Mouse (Mus musculus) limb, embryonic 11.5 days (tissue): ENCODE measurements at regions not wholly inside any gene's neighbourhood (a gene's known extent, or its start where the extent isn't known, plus 50 kb on each side); places are given as distances from the start of the nearest gene placed in this dataset.

Experiments used
- ATAC-seq: fragments of 200-750 bp; cut with Nextera tagmentation; 2 replicates; pipeline ENCODE4 v1.8.0; 2017; ENCODE audit warnings: low read depth; ENCODE audit not compliant: insufficient number of reproducible peaks, low FRiP score, low TSS enrichment
- DNase-seq: peaks from one replicate; pipeline ENCODE4 v3.0.0-alpha.2; 2015; ENCODE audit warnings: low spot score
- H3K27ac ChIP-seq: fragments of 300-500 bp; sonication (generic); replicated peaks from 2 replicates; pipeline ENCODE4 v1.5.1; 2014; ENCODE audit warnings: low read depth, mild to moderate bottlenecking, low read length
- H3K27me3 ChIP-seq: fragments of 300-500 bp; sonication (generic); 2 replicates; pipeline ENCODE4 v1.6.1; 2014; ENCODE audit warnings: mild to moderate bottlenecking, low read length, mixed read lengths; ENCODE audit not compliant: control insufficient read depth, insufficient read depth
- H3K36me3 ChIP-seq: fragments of 300-500 bp; sonication (generic); 2 replicates; pipeline ENCODE4 v1.6.1; 2014; ENCODE audit warnings: mild to moderate bottlenecking, low read length, moderate library complexity, mixed read lengths; ENCODE audit not compliant: control insufficient read depth, insufficient read depth
- H3K4me1 ChIP-seq: fragments of 300-500 bp; sonication (generic); 2 replicates; pipeline ENCODE4 v1.6.1; 2014; ENCODE audit warnings: low read length, mixed read lengths; ENCODE audit not compliant: control insufficient read depth, insufficient read depth
- H3K4me2 ChIP-seq: fragments of 300-500 bp; sonication (generic); 2 replicates; pipeline ENCODE4 v1.6.1; 2014; ENCODE audit warnings: low read depth, mild to moderate bottlenecking, moderate library complexity; ENCODE audit not compliant: severe bottlenecking
- H3K4me3 ChIP-seq: fragments of 300-500 bp; sonication (generic); 2 replicates; pipeline ENCODE4 v1.5.1; 2014; ENCODE audit warnings: low read depth, low read length
- H3K9ac ChIP-seq: fragments of 300-500 bp; sonication (generic); 2 replicates; pipeline ENCODE4 v1.6.1; 2014; ENCODE audit warnings: mild to moderate bottlenecking, low read length
- H3K9me3 ChIP-seq: fragments of 300-500 bp; sonication (generic); 2 replicates; pipeline ENCODE4 v1.6.1; 2016; ENCODE audit warnings: low read length; ENCODE audit not compliant: control insufficient read depth
- WGBS: fragments of 180-500 bp; shearing (Covaris S2); extraction: QIAGEN DNeasy Blood & Tissue Kit; methylation state at CpG from one replicate; pipeline ENCODE4 v1.1.7; 2014; 5-methylcytosine and 5-hydroxymethylcytosine counted together

DNA sequence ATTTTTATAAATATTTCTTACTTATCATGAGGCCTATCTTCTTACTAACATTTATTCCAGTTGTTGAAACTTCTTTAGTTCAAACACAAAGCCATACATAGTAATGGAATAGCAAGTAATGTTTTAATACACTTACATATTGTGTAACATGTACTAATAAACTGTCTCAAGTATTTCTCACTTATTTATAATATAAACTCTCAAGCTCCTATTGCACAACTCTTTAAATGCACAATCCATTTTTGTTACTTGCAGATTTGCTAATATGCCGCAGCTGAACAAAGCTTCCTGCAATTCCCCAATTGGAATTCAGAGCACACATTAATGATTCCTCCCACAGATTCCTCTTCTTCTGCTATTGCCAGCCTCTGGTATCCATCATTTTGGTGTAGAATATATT lies 749.2 kb downstream of the Rfpl4b start:
- no peak overlapping the region for H3K27ac ChIP-seq
- ATAC-seq (no peak), DNase-seq (no peak)
- H3K9ac ChIP-seq = no peak overlapping the region
- no peaks in the 10 kb centered on the region for H3K27me3 ChIP-seq
- no peaks in the 10 kb centered on the region for H3K4me1 ChIP-seq
- H3K4me2 ChIP-seq = no peak overlapping the region
- no peaks in the 10 kb centered on the region for H3K9me3 ChIP-seq
- no peaks in the 10 kb centered on the region for H3K36me3 ChIP-seq
- WGBS = 93% methylated on average over 1 of the region's 1 CpGs
- no peak overlapping the region for H3K4me3 ChIP-seq

- DNase-seq = no peak
- no peak overlapping the region for H3K9ac ChIP-seq
- H3K36me3 ChIP-seq = no peaks in the 10 kb centered on the region
- H3K27ac ChIP-seq = no peak overlapping the region
- no peak for ATAC-seq
- no peak overlapping the region for H3K4me3 ChIP-seq
- H3K4me2 ChIP-seq = no peak overlapping the region
- no peaks in the 10 kb centered on the region for H3K27me3 ChIP-seq
- 91% methylated on average over 8 of the region's 8 CpGs for WGBS
- no peaks in the 10 kb centered on the region for H3K4me1 ChIP-seq
- H3K9me3 ChIP-seq = no peaks in the 10 kb centered on the region; the same call in 1 of the 2 replicates
Observed at GRCm38 (mm10) chr10:38059050-38059449, 762.5 kb downstream of the Rfpl4b start.

- Histone ChIP-seq H3K27me3 (no peaks in the 10 kb centered on the region), H3K4me3 (no peak overlapping the region), H3K36me3 (no peaks in the 10 kb centered on the region), H3K9me3 (no peaks in the 10 kb centered on the region), H3K4me1 (no peaks in the 10 kb centered on the region), H3K4me2 (no peak overlapping the region), H3K27ac (no peak overlapping the region), H3K9ac (no peak overlapping the region)
- no peak for ATAC-seq
- WGBS = 81% methylated on average over 2 of the region's 2 CpGs
- no peak for DNase-seq
Observed at GRCm38 (mm10) chr10:38010452-38010851, 811.1 kb downstream of the Rfpl4b start.

DNA sequence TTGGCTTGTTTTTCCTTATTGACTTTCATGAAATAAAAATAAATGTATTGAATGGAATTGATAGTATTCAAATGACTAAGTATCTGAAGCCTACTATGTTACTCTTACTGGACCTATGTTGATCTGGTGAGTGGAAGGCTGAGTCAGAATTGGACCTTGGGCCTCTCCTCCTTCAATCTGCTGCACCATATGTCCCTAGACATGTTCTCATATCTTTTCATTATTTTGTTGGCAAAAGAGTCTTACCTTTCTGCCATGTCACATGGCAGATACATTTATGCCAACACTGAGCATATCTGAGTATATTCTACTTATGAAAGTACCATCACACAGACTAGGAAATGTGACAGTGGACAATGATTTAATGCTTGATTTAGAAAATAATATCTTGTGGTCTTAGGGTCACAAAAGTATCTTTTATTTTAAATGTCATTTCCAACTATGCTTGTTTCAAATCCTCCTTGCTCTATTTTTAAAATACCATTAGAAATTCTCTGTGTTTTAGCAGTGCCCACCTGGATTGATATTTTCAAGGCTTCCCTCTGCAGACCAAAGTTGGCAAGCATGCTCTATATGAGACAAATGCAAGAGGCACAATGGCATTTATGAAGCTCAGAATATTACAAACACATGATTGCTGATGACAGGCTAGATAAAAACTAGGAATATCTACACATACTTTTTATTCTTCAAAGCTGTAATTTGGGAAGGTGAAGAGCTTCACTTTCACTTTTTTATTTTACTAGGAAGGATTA lies 825.7 kb downstream of the Rfpl4b start:
- Histone ChIP-seq H3K27me3 (no peaks in the 10 kb centered on the region), H3K36me3 (no peaks in the 10 kb centered on the region), H3K4me1 (no peaks in the 10 kb centered on the region), H3K9ac (no peak overlapping the region), H3K9me3 (no peaks in the 10 kb centered on the region), H3K4me2 (no peak overlapping the region), H3K27ac (no peak overlapping the region), H3K4me3 (no peak overlapping the region)
- no peak for ATAC-seq
- no peak for DNase-seq

- 65% methylated on average over 11 of the region's 11 CpGs for WGBS
- H3K4me3 ChIP-seq = no peak overlapping the region
- H3K4me2 ChIP-seq = no peak overlapping the region
- H3K4me1 ChIP-seq = no peaks in the 10 kb centered on the region
- ATAC-seq (no peak), DNase-seq (no peak)
- no peak overlapping the region for H3K9ac ChIP-seq
- no peaks in the 10 kb centered on the region for H3K9me3 ChIP-seq
- no peaks in the 10 kb centered on the region for H3K36me3 ChIP-seq
- H3K27ac ChIP-seq = no peak overlapping the region
- no peaks in the 10 kb centered on the region for H3K27me3 ChIP-seq
Observed at GRCm38 (mm10) chr10:37988297-37989263, 833.0 kb downstream of the Rfpl4b start.

DNA sequence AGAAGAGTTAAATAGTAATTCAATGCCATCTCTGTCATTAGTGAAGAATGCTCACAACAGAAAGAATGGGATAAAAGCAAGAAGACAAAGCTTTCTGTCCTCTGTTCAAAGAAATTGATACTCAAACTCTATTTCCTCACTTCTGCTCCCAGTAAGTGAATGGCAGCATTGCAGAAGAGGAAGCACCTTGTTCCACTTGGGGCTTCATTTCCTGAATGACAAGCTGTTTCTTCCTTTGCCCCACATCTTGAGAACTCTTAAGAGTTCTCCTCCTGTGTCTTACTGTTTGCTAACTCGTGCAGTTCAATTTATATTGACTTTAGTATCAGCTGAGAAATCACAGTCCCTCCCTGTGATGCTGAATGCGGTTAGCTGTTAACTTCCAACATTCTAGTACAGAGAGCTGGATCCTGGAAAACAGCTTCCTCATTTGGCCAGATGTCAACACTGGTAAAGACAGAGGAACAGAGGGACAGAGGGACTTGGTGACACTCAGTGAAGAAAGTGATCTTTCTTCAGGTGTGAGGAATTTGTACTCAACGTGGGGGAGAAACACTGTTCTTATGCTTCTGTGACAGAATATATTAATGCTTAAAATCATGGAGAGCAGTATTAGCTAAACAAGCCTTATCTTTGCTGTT lies 840.3 kb upstream of the Marcks start:
- H3K9me3 ChIP-seq = no peaks in the 10 kb centered on the region
- H3K27me3 ChIP-seq = no peaks in the 10 kb centered on the region
- no peak overlapping the region for H3K27ac ChIP-seq
- no peak overlapping the region for H3K9ac ChIP-seq
- ATAC-seq (no peak), DNase-seq (no peak)
- 67% methylated on average over 3 of the region's 3 CpGs for WGBS
- no peak overlapping the region for H3K4me2 ChIP-seq
- H3K36me3 ChIP-seq = no peaks in the 10 kb centered on the region
- no peak overlapping the region for H3K4me3 ChIP-seq
- H3K4me1 ChIP-seq = no peaks in the 10 kb centered on the region

- Histone ChIP-seq H3K4me1 (no peaks in the 10 kb centered on the region), H3K4me3 (no peak overlapping the region), H3K9ac (no peak overlapping the region), H3K27me3 (no peaks in the 10 kb centered on the region), H3K27ac (no peak overlapping the region), H3K4me2 (no peak overlapping the region), H3K9me3 (no peaks in the 10 kb centered on the region), H3K36me3 (no peaks in the 10 kb centered on the region)
- ATAC-seq = no peak
- no peak for DNase-seq
Observed at GRCm38 (mm10) chr10:37960051-37960450, 821.3 kb upstream of the Marcks start.

- H3K4me2 ChIP-seq = no peak overlapping the region
- no peak overlapping the region for H3K27ac ChIP-seq
- 80% methylated on average over 2 of the region's 2 CpGs for WGBS
- no peak overlapping the region for H3K4me3 ChIP-seq
- no peaks in the 10 kb centered on the region for H3K9me3 ChIP-seq
- ATAC-seq = no peak
- H3K27me3 ChIP-seq = no peaks in the 10 kb centered on the region
- no peak for DNase-seq
- H3K9ac ChIP-seq = no peak overlapping the region
- no peaks in the 10 kb centered on the region for H3K36me3 ChIP-seq
- H3K4me1 ChIP-seq = no peaks in the 10 kb centered on the region
Observed at GRCm38 (mm10) chr10:37914780-37915179, 776.1 kb upstream of the Marcks start.
